Comparison of ENCODE assay signal across 12 mouse cellular contexts in the genomic region with DNA sequence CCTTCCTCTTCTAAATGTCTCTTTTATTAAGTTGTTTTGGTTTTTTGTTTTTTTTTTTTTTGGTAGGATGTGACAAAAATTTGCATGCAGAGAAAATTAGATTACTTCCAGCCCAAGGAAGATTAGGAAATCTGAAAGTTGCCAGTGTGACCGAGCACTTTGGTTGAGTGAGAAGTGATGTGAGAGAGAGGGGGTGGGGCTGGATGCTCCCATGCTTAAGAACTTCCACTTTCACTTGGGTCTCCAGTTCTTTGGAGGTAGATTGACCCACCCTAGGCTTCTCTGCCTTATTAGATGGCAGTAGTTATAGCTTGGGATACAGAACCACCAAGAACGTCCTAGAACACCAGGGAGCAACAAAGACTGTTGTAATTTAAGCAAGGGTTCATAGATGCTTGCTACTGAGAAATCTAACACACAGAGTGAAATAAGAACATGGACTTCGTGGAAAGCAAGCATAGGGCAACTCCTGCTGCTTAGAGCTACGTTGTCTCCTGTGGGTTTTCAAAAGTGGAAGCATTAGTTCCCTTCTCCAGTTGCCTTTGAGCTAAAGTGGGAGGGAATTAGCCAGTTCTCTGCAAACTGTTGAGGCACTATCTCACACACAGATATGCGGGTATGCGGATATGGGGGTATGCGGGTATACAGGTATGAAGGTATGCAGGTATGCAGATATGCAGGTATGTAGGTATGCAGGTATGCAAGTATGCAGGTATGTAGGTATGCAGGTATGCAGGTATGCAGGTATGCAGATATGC.
"Had no signal": no experiment of that assay in that cellular context is flagged by ENCODE, and none has a peak within 500 bp of the region (broad histone marks: within the 10 kb centered on the region; RNA-seq: fewer than 3 reads in every experiment).

No protein-coding gene starts in this region.

- ATAC-seq: midbrain, embryonic 13.5 days had no signal

- H3K9ac ChIP-seq: limb, embryonic 13.5 days; liver, embryonic 14.5 days; midbrain, embryonic 13.5 days had no signal

- H3K4me1 ChIP-seq: midbrain, embryonic 13.5 days had no signal

- H3K4me2 ChIP-seq: limb, embryonic 13.5 days; midbrain, embryonic 13.5 days had no signal

- H3K9me3 ChIP-seq: limb, embryonic 13.5 days; midbrain, embryonic 13.5 days had no signal

- H3K4me3 ChIP-seq: layer of hippocampus, adult 2 months; limb, embryonic 13.5 days; midbrain, embryonic 13.5 days had no signal

- DNase-seq: kidney, postnatal 10 days; kidney, postnatal 4 days; lung, adult 2 months; lung, postnatal 10 days; lung, postnatal 4 days; right cerebral cortex, postnatal 14 days; thymus, postnatal 4 days had no signal

- H3K27me3 ChIP-seq: limb, embryonic 13.5 days; midbrain, embryonic 13.5 days had no signal

- H3K36me3 ChIP-seq: limb, embryonic 13.5 days; midbrain, embryonic 13.5 days had no signal

- H3K27ac ChIP-seq: layer of hippocampus, adult 2 months; limb, embryonic 13.5 days; liver, embryonic 14.5 days; midbrain, embryonic 13.5 days; stomach, postnatal 0 days had no signal
